Mouse (Mus musculus) bone marrow, adult 2 months (tissue): Measurements from ENCODE around the gene Hoxa10. TPM values are rescaled to one million over a fixed set of nuclear protein-coding genes. Genes with fewer than 3 reads are reported as not detected.

Experiments used
- H3K27ac ChIP-seq: fragments of 200-500 bp; 2 replicates; pipeline ENCODE4 v1.5.1; 2012; ENCODE audit warnings: low read depth, mild to moderate bottlenecking, control low read depth, inconsistent platforms, low read length; ENCODE audit not compliant: control insufficient read depth, poor library complexity, insufficient read depth
- H3K4me1 ChIP-seq: fragments of 200-500 bp; 2 replicates; pipeline ENCODE4 v1.6.1; 2011; ENCODE audit warnings: low read length; ENCODE audit not compliant: control insufficient read depth, insufficient read depth
- H3K4me3 ChIP-seq: fragments of 200-500 bp; replicated peaks from 2 replicates; pipeline ENCODE3; 2011; ENCODE audit warnings: mild to moderate bottlenecking, low read depth, low read length, control low read depth; ENCODE audit not compliant: control insufficient read depth
- CTCF ChIP-seq: fragments of 200-500 bp; IDR thresholded peaks from 2 replicates; pipeline ENCODE4 v1.5.1; 2011; ENCODE audit warnings: low read length, control low read depth; ENCODE audit not compliant: control insufficient read depth, insufficient read depth
- POLR2A ChIP-seq: fragments of 200-500 bp; IDR thresholded peaks from 2 replicates; pipeline ENCODE4 v1.6.1; 2011; ENCODE audit warnings: low read depth, mild to moderate bottlenecking, control low read depth, low read length, borderline replicate concordance; ENCODE audit not compliant: control insufficient read depth
- WGBS: fragments of 180-500 bp; shearing (Covaris S2); methylation state at CpG from one replicate; pipeline ENCODE4 v1.1.7; 2018; 5-methylcytosine and 5-hydroxymethylcytosine counted together
- polyA plus RNA-seq: library from polyadenylated mRNA; stranded (reverse); fragments of >200 nt; gene quantifications from 2 replicates; pipeline ENCODE4 v1.2.4, GENCODE M21; 2011; ENCODE audit warnings: low replicate concordance; ENCODE audit not compliant: missing spikeins, insufficient read depth, insufficient read length

Hoxa10 gene
- polyA plus RNA-seq, 1 experiment, result 1.6 TPM

- no peaks in the 10 kb centered on the region for H3K4me1 ChIP-seq
- H3K27ac ChIP-seq, result no peak overlapping the region
- 5% methylated on average over 19 of the region's 19 CpGs for WGBS
- no peak overlapping the region for H3K4me3 ChIP-seq
- no peak for TF ChIP-seq POLR2A
Observed at GRCm38 (mm10) chr6:52265913-52266665, 25.4 kb upstream of the Hoxa10 start.

GRCm38 (mm10) chr6:52265306-52265912 is 24.8 kb upstream of the Hoxa10 start:
- no peak overlapping the region for H3K4me3 ChIP-seq
- no peak overlapping the region for H3K27ac ChIP-seq
- TF ChIP-seq CTCF (no peak), POLR2A (no peak)
- 4% methylated on average over 18 of the region's 18 CpGs for WGBS
- H3K4me1 ChIP-seq, result no peaks in the 10 kb centered on the region

GRCm38 (mm10) chr6:52264106-52264790 is 23.6 kb upstream of the Hoxa10 start:
- H3K4me1 ChIP-seq, result no peaks in the 10 kb centered on the region
- TF ChIP-seq CTCF (no peak), POLR2A (no peak)
- WGBS, result 16% methylated on average over 5 of the region's 5 CpGs
- no peak overlapping the region for H3K4me3 ChIP-seq
- H3K27ac ChIP-seq, result no peak overlapping the region

DNA sequence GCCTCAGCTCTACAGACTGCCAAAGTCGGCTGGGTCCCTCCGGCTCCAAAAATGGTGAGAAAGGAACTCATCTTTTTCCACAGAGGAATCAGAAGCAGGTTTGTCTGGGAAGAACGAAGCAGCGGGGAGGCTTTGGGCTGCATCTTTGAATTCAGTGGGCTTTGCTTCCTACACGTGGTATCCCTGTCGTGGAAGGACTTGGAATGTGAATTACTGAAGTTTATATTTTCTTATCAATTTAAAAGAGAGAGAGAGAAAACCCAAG is 22.6 kb upstream of the Hoxa10 start:
- Histone ChIP-seq H3K4me1 (no peaks in the 10 kb centered on the region), H3K27ac (no peak overlapping the region), H3K4me3 (no peak overlapping the region)
- TF ChIP-seq POLR2A, result no peak
- TF ChIP-seq CTCF, result no peak
- 7% methylated on average over 6 of the region's 6 CpGs for WGBS

- TF ChIP-seq POLR2A (no peak), CTCF (no peak)
- H3K4me3 ChIP-seq, result no peak overlapping the region
- WGBS, result 7% methylated on average over 24 of the region's 24 CpGs
Observed at GRCm38 (mm10) chr6:52262463-52263320, 22.0 kb upstream of the Hoxa10 start.

DNA sequence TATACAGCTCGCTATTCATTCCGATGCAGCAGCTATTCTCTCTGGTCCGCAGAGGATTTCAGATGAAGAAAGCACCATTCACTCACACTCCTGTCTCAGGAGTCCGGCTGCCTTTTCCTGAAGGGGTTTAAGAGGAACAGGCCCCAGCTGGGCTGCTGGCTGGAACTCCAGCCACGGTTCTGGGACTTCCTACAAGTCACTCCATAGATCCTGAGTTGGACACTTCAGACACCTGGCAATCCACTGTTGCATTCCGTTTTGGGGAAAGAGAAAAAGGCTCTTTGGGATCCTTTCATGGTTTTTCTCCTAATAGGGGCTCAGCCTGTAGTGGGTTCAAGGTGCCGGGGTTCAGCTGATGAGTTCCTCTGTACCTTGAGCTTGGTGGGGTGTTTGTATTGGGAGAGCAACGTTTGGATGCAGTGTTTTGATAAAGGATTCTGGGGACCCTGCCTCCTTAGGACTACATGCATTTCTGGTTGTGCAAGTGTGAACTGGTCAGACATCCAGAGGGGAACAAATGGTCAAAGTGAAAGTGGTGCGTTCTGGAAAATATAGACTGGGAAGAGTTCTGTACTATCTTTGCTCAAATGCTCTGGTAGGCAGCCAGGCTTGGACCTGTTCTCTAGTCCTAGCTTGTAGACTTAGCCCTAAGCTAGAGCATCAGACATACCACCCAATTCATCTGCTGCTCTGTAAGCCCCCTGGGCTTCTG is 21.3 kb upstream of the Hoxa10 start:
- WGBS, result 5% methylated on average over 9 of the region's 9 CpGs
- H3K4me3 ChIP-seq, result no peak overlapping the region
- no peak overlapping the region for H3K27ac ChIP-seq
- TF ChIP-seq POLR2A (no peak), CTCF (no peak)
- no peaks in the 10 kb centered on the region for H3K4me1 ChIP-seq

More at GRCm38 (mm10) chr6:52262463-52263320, 22.0 kb upstream of the Hoxa10 start:
- Histone ChIP-seq H3K4me1 (no peaks in the 10 kb centered on the region), H3K27ac (no peak overlapping the region)

GRCm38 (mm10) chr6:52260654-52261575 is 20.3 kb upstream of the Hoxa10 start, which contains the start of gene Hoxa13:
Gene Hoxa13 (minus strand): TSS chr6:52260880.
- H3K4me1 ChIP-seq, result no peaks in the 10 kb centered on the region
- peak within 1 kb of the TSS; percentile 45 for H3K4me3 ChIP-seq
- WGBS, result 1% methylated on average over 66 of the region's 72 CpGs
- H3K27ac ChIP-seq, result no peak within 1 kb of the TSS; the same call in 1 of the 2 replicates
- TF ChIP-seq CTCF, result no peak
- TF ChIP-seq POLR2A, result no peak
